In the genomic region with DNA sequence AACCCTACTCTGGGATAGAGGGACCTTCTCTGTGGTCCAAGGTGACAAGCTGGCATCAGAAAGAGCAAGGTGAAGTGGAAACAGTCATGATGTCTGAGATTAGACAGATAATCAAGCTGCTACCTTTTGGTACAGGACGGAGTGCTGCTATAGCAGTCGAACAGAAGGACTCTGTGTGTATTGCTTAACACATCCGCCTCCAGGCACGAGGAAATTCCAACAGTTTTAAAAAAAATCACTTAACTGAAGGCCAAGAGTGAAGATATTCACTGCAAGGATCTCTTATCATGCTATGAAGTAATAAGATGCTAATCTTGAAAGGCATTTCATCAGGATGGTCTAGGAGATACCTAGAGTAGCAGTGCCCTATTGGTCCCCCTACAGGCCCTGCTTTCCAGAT, we compare ENCODE assay signal across 10 mouse cellular contexts.
"Had no signal": no experiment of that assay in that cellular context is flagged by ENCODE, and none has a peak within 500 bp of the region (broad histone marks: within the 10 kb centered on the region; RNA-seq: fewer than 3 reads in every experiment).

No protein-coding gene starts in this region.

- ATAC-seq: hindbrain, postnatal 0 days; intestine, embryonic 16.5 days; midbrain, embryonic 15.5 days had no signal

- DNase-seq: kidney, adult 2 months; kidney, postnatal 14 days; left cerebral cortex, postnatal 4 days; lung, adult 2 months; lung, postnatal 10 days; thymus, adult 2 months; thymus, postnatal 25 days had no signal
